ENCODE assay signal across 9 mouse cellular contexts in genomic region chr16:32087629-32088443, GRCm38 (mm10). TPM values are rescaled to one million over a fixed set of nuclear protein-coding genes. Genes with fewer than 3 reads are reported as not detected.
DNase-seq lines count a peak whose midpoint lies in the region; ATAC-seq and TF ChIP-seq lines count a peak whose summit lies in the region.
"Had no signal": no experiment of that assay in that cellular context is flagged by ENCODE, and none has a peak within 500 bp of the region (broad histone marks: within the 10 kb centered on the region; RNA-seq: fewer than 3 reads in every experiment).

No protein-coding gene starts in this region.

- DNase-seq in CD4-positive helper T cell, adult 2 months (ENCODE audit: low read depth, low spot score) = peak; percentile 73
- no peak for DNase-seq in intestine, embryonic 14.5 days (ENCODE audit: low spot score)
- peak; percentile 37 for DNase-seq in lung, postnatal 14 days
- no peak for DNase-seq in ovary, postnatal 10 days (ENCODE audit: low spot score)
- DNase-seq in gastrocnemius, adult 18-20 months (ENCODE audit: low spot score) = no peak
- DNase-seq in right cerebral cortex, adult 2 months (ENCODE audit: low spot score in 2 of 2) = no peak
- DNase-seq in layer of hippocampus, postnatal 36 days = no peak

- H3K9me3 ChIP-seq in E14TG2a.4 (ENCODE audit: low read length) = no peaks in the 10 kb centered on the region
- H3K9me3 ChIP-seq in intestine, embryonic 14.5 days (ENCODE audit: control insufficient read depth, low read length) = no peaks in the 10 kb centered on the region
- H3K9me3 ChIP-seq: midbrain, embryonic 12.5 days had no signal

- H3K27ac ChIP-seq in intestine, embryonic 14.5 days (ENCODE audit: low read depth) = peak overlapping the region; percentile 12; the same call in 1 of the 2 replicates
- H3K27ac ChIP-seq: midbrain, embryonic 12.5 days had no signal

- H3K9ac ChIP-seq in intestine, embryonic 14.5 days (ENCODE audit: low read length) = no peak overlapping the region
- H3K9ac ChIP-seq: midbrain, embryonic 12.5 days had no signal

- peaks cover 37% of the 10 kb centered on the region for H3K4me1 ChIP-seq in E14TG2a.4 (replicated peaks; ENCODE audit: low read depth, low read length)
- no peaks in the 10 kb centered on the region for H3K4me1 ChIP-seq in intestine, embryonic 14.5 days (replicated peaks; ENCODE audit: control insufficient read depth, insufficient read depth, low read length)
- H3K4me1 ChIP-seq: midbrain, embryonic 12.5 days had no signal

- no peaks in the 10 kb centered on the region for H3K27me3 ChIP-seq in E14TG2a.4 (ENCODE audit: insufficient read depth, low read length)
- no peaks in the 10 kb centered on the region for H3K27me3 ChIP-seq in intestine, embryonic 14.5 days (replicated peaks; ENCODE audit: control insufficient read depth, insufficient read depth, low read length)
- H3K27me3 ChIP-seq: midbrain, embryonic 12.5 days had no signal

- ATAC-seq in intestine, embryonic 14.5 days (replicated peaks; ENCODE audit: low FRiP score, low TSS enrichment, low read depth) = 0 out of 2 replicates have a peak, but pooled peaks have one; percentile 60

- peaks cover 71% of the 10 kb centered on the region for H3K36me3 ChIP-seq in E14TG2a.4 (ENCODE audit: insufficient read depth, low read length)
- H3K36me3 ChIP-seq in intestine, embryonic 14.5 days (ENCODE audit: control insufficient read depth, insufficient read depth, low read length) = peaks cover 82% of the 10 kb centered on the region

- peak overlapping the region; percentile 29; the same call in 1 of the 2 replicates for H3K4me3 ChIP-seq in E14TG2a.4 (replicated peaks; ENCODE audit: low read length)
- H3K4me3 ChIP-seq in intestine, embryonic 14.5 days (ENCODE audit: low read depth, low read length) = no peak overlapping the region
- H3K4me3 ChIP-seq: midbrain, embryonic 12.5 days had no signal

- 70% methylated on average over 17 of the region's 17 CpGs for WGBS in intestine, embryonic 14.5 days

- no peak overlapping the region for H3K4me2 ChIP-seq in intestine, embryonic 14.5 days (ENCODE audit: low read length)
- H3K4me2 ChIP-seq: midbrain, embryonic 12.5 days had no signal

- no peak for TF ChIP-seq CTCF in E14TG2a.4 (conservative IDR thresholded peaks at IDR 0.05; ENCODE audit: low read length)

RNA-seq across cellular contexts. Expression of gene Pak2, which starts 8.7 kb away (rescaled TPM):
- 41.4 and 42.4 TPM in 2 replicates for polyA plus RNA-seq in intestine, embryonic 14.5 days (2014; fragmentation: Nextera tagmentation; extraction: Ambion mirVana)
- 10 to 100 TPM; 12.3 to 15.7 TPM for total RNA-seq in gastrocnemius, adult 18-20 months (2021)
- total RNA-seq in layer of hippocampus, postnatal 36 days (2021) = 10 to 100 TPM; 29.1 to 30.8 TPM

RNA-seq across cellular contexts. Expression of gene Pigx, which starts 11.7 kb away (rescaled TPM):
- 119 and 122 TPM in 2 replicates for polyA plus RNA-seq in intestine, embryonic 14.5 days (2014; fragmentation: Nextera tagmentation; extraction: Ambion mirVana)
- total RNA-seq in gastrocnemius, adult 18-20 months (2021) = 10 to 100 TPM; 10.5 to 12.7 TPM
- total RNA-seq in layer of hippocampus, postnatal 36 days (2021) = 10 to 100 TPM; 26.7 to 28.0 TPM

RNA-seq across cellular contexts. Expression of gene Cep19, which starts 11.8 kb away (rescaled TPM):
- polyA plus RNA-seq in intestine, embryonic 14.5 days (2014; fragmentation: Nextera tagmentation; extraction: Ambion mirVana) = 24.1 and 31.9 TPM in 2 replicates
- 10 to 100 TPM in 1 of 2 experiments, 1 to 10 TPM in 1; 9.3 to 10.9 TPM for total RNA-seq in gastrocnemius, adult 18-20 months (2021)
- 10 to 100 TPM; 63.0 to 63.9 TPM for total RNA-seq in layer of hippocampus, postnatal 36 days (2021)

Comparison
In these comparisons a context has a peak if more than half of its experiments do, and no peak if none do; other contexts are left out.
1. DNase-seq: peak in CD4-positive helper T cell, adult 2 months (single experiment) and lung, postnatal 14 days (single experiment); none in intestine, embryonic 14.5 days (single experiment), ovary, postnatal 10 days (single experiment), gastrocnemius, adult 18-20 months (single experiment), right cerebral cortex, adult 2 months (0 of 2) and layer of hippocampus, postnatal 36 days (0 of 2).
2. RNA of gene Cep19, which starts 11.8 kb away (total RNA-seq): 63.0 to 63.9 TPM in layer of hippocampus, postnatal 36 days; 9.3 to 10.9 TPM in gastrocnemius, adult 18-20 months; every median in the first group is over 4 times any median in the second.